8 mouse cellular contexts compared by ENCODE assay signal in genomic region chr2:160884830-160885229, GRCm38 (mm10). TPM values are rescaled to one million over a fixed set of nuclear protein-coding genes. Genes with fewer than 3 reads are reported as not detected.
DNase-seq lines count a peak whose midpoint lies in the region; ATAC-seq and TF ChIP-seq lines count a peak whose summit lies in the region.

No protein-coding gene starts in this region.

- H3K4me3 ChIP-seq in forebrain, embryonic 14.5 days (ENCODE audit: low read depth, low read length), result no peak overlapping the region
- no peak overlapping the region for H3K4me3 ChIP-seq in forebrain, embryonic 15.5 days
- H3K4me3 ChIP-seq in midbrain, embryonic 10.5 days, result no peak overlapping the region
- H3K4me3 ChIP-seq in midbrain, embryonic 16.5 days (ENCODE audit: low read depth, low read length), result no peak overlapping the region
- H3K4me3 ChIP-seq in embryonic fibroblast, embryonic 13.5 days (ENCODE audit: insufficient read depth, low read length), result no peak overlapping the region

- TF ChIP-seq CTCF in embryonic fibroblast, embryonic 13.5 days (IDR thresholded peaks at IDR 0.05; ENCODE audit: borderline replicate concordance, insufficient read depth, low read length), result peak; percentile 58; the same call in 1 of the 2 replicates

- peaks cover 8% of the 10 kb centered on the region for H3K4me1 ChIP-seq in forebrain, embryonic 14.5 days (ENCODE audit: control insufficient read depth, insufficient read depth, low read length)
- H3K4me1 ChIP-seq in forebrain, embryonic 15.5 days, result peaks cover 14% of the 10 kb centered on the region
- H3K4me1 ChIP-seq in midbrain, embryonic 10.5 days, result peaks cover 12% of the 10 kb centered on the region
- peaks cover 6% of the 10 kb centered on the region; the same call in 1 of the 2 replicates for H3K4me1 ChIP-seq in midbrain, embryonic 16.5 days (ENCODE audit: control insufficient read depth, insufficient read depth, low read length)
- H3K4me1 ChIP-seq in embryonic fibroblast, embryonic 13.5 days (ENCODE audit: control insufficient read depth, insufficient read depth, low read length), result peaks cover 8% of the 10 kb centered on the region; the same call in 1 of the 2 replicates

- ATAC-seq in forebrain, embryonic 14.5 days, result no peak
- no peak for ATAC-seq in forebrain, embryonic 15.5 days (replicated peaks)
- ATAC-seq in midbrain, embryonic 16.5 days, result no peak
- peak; percentile 64 for ATAC-seq in megakaryocyte progenitor cell, adult 5-6 weeks (replicated peaks; ENCODE audit: poor library complexity)

- no peak overlapping the region for H3K4me2 ChIP-seq in forebrain, embryonic 14.5 days (ENCODE audit: low read length)
- H3K4me2 ChIP-seq in forebrain, embryonic 15.5 days (replicated peaks), result no peak overlapping the region
- no peak overlapping the region for H3K4me2 ChIP-seq in midbrain, embryonic 16.5 days (ENCODE audit: low read length)

- TF ChIP-seq POLR2A in embryonic fibroblast, embryonic 13.5 days (IDR thresholded peaks at IDR 0.05; ENCODE audit: low read depth, low read length), result no peak

- WGBS in forebrain, embryonic 14.5 days, result 15% methylated on average over 2 of the region's 2 CpGs
- 21% methylated on average over 2 of the region's 2 CpGs for WGBS in forebrain, embryonic 15.5 days
- WGBS in midbrain, embryonic 10.5 days, result 21% methylated on average over 2 of the region's 2 CpGs
- 26% methylated on average over 2 of the region's 2 CpGs for WGBS in midbrain, embryonic 16.5 days

- H3K9me3 ChIP-seq in forebrain, embryonic 14.5 days (replicated peaks; ENCODE audit: control insufficient read depth, low read length), result no peaks in the 10 kb centered on the region
- no peaks in the 10 kb centered on the region for H3K9me3 ChIP-seq in forebrain, embryonic 15.5 days
- H3K9me3 ChIP-seq in midbrain, embryonic 10.5 days (replicated peaks), result no peaks in the 10 kb centered on the region
- no peaks in the 10 kb centered on the region for H3K9me3 ChIP-seq in midbrain, embryonic 16.5 days (replicated peaks; ENCODE audit: control insufficient read depth, low read length, poor library complexity, severe bottlenecking)

- no peaks in the 10 kb centered on the region for H3K36me3 ChIP-seq in forebrain, embryonic 14.5 days (ENCODE audit: control insufficient read depth, insufficient read depth, low read length)
- H3K36me3 ChIP-seq in forebrain, embryonic 15.5 days, result no peaks in the 10 kb centered on the region
- H3K36me3 ChIP-seq in midbrain, embryonic 10.5 days, result no peaks in the 10 kb centered on the region
- no peaks in the 10 kb centered on the region for H3K36me3 ChIP-seq in midbrain, embryonic 16.5 days (ENCODE audit: control insufficient read depth, insufficient read depth, low read length)

- H3K27me3 ChIP-seq in forebrain, embryonic 14.5 days (replicated peaks; ENCODE audit: control insufficient read depth, insufficient read depth, low read length), result 0 out of 2 replicates have a peak, but pooled peaks cover 3% of the 10 kb centered on the region
- H3K27me3 ChIP-seq in forebrain, embryonic 15.5 days, result 0 out of 2 replicates have a peak, but pooled peaks cover 6% of the 10 kb centered on the region
- H3K27me3 ChIP-seq in midbrain, embryonic 10.5 days (ENCODE audit: low read depth, poor library complexity, severe bottlenecking), result peaks cover 25% of the 10 kb centered on the region
- H3K27me3 ChIP-seq in midbrain, embryonic 16.5 days (ENCODE audit: control insufficient read depth, insufficient read depth, low read depth, low read length), result peaks cover 10% of the 10 kb centered on the region

- H3K27ac ChIP-seq in forebrain, embryonic 14.5 days (ENCODE audit: low read depth, low read length), result no peak overlapping the region
- no peak overlapping the region for H3K27ac ChIP-seq in forebrain, embryonic 15.5 days (replicated peaks)
- H3K27ac ChIP-seq in midbrain, embryonic 10.5 days (replicated peaks), result no peak overlapping the region
- no peak overlapping the region for H3K27ac ChIP-seq in midbrain, embryonic 16.5 days (ENCODE audit: low read length)
- no peak overlapping the region for H3K27ac ChIP-seq in embryonic fibroblast, embryonic 13.5 days (ENCODE audit: insufficient read depth, low read length)

- peak; percentile 60 for DNase-seq in forebrain, embryonic 14.5 days (ENCODE audit: low spot score)
- peak; percentile 68 for DNase-seq in midbrain, embryonic 10.5 days (ENCODE audit: low spot score)
- peak; percentile 71 for DNase-seq in ZHBTc4 (ENCODE audit: low read depth, low spot score)
- no peak for DNase-seq in right cerebral cortex, adult 18-20 months

- H3K9ac ChIP-seq in forebrain, embryonic 14.5 days (ENCODE audit: low read length), result no peak overlapping the region
- H3K9ac ChIP-seq in forebrain, embryonic 15.5 days (replicated peaks), result no peak overlapping the region
- H3K9ac ChIP-seq in midbrain, embryonic 16.5 days (ENCODE audit: low read depth, low read length), result no peak overlapping the region

RNA-seq across cellular contexts. Expression of gene Lpin3, which starts 4.4 kb away (rescaled TPM):
- 0.08 TPM in 1 of 2 replicates, not detected in the other for polyA plus RNA-seq in forebrain, embryonic 14.5 days (2014; fragmentation: Nextera tagmentation; extraction: Ambion mirVana)
- polyA plus RNA-seq in forebrain, embryonic 15.5 days (2015; fragmentation: Nextera tagmentation; extraction: Ambion mirVana), result 0.13 and 0.15 TPM in 2 replicates
- 0.25 and 0.29 TPM in 2 replicates for polyA plus RNA-seq in midbrain, embryonic 10.5 days (2016; fragmentation: Nextera tagmentation; extraction: Ambion mirVana)
- 0.33 and 0.45 TPM in 2 replicates for polyA plus RNA-seq in midbrain, embryonic 16.5 days (2015; fragmentation: Nextera tagmentation; extraction: Ambion mirVana)
- 3.1 and 4.8 TPM in 2 replicates for polyA plus RNA-seq in embryonic fibroblast, embryonic 13.5 days (2011; ENCODE audit: insufficient read length, low read depth, missing spikeins)
- not detected in 2 replicates for total RNA-seq in megakaryocyte progenitor cell, adult 5-6 weeks (2015)
- not detected in 2 replicates for total RNA-seq in megakaryocyte progenitor cell, adult 5-6 weeks (2017)

RNA-seq across cellular contexts. Expression of gene Zhx3, which starts 12.0 kb away (rescaled TPM):
- 10.3 and 10.8 TPM in 2 replicates for polyA plus RNA-seq in forebrain, embryonic 14.5 days (2014; fragmentation: Nextera tagmentation; extraction: Ambion mirVana)
- polyA plus RNA-seq in forebrain, embryonic 15.5 days (2015; fragmentation: Nextera tagmentation; extraction: Ambion mirVana), result 19.7 and 21.1 TPM in 2 replicates
- polyA plus RNA-seq in midbrain, embryonic 10.5 days (2016; fragmentation: Nextera tagmentation; extraction: Ambion mirVana), result 5.9 and 8.9 TPM in 2 replicates
- polyA plus RNA-seq in midbrain, embryonic 16.5 days (2015; fragmentation: Nextera tagmentation; extraction: Ambion mirVana), result 21.1 and 22.6 TPM in 2 replicates
- 11.7 and 14.1 TPM in 2 replicates for polyA plus RNA-seq in embryonic fibroblast, embryonic 13.5 days (2011; ENCODE audit: insufficient read length, low read depth, missing spikeins)
- 5.9 and 7.3 TPM in 2 replicates for total RNA-seq in megakaryocyte progenitor cell, adult 5-6 weeks (2015)
- 3.1 and 8.3 TPM in 2 replicates for total RNA-seq in megakaryocyte progenitor cell, adult 5-6 weeks (2017)

RNA-seq across cellular contexts. Expression of gene Emilin3, which starts 27.3 kb away (rescaled TPM):
- 0.24 and 0.32 TPM in 2 replicates for polyA plus RNA-seq in forebrain, embryonic 14.5 days (2014; fragmentation: Nextera tagmentation; extraction: Ambion mirVana)
- polyA plus RNA-seq in forebrain, embryonic 15.5 days (2015; fragmentation: Nextera tagmentation; extraction: Ambion mirVana), result 0.29 and 0.34 TPM in 2 replicates
- polyA plus RNA-seq in midbrain, embryonic 10.5 days (2016; fragmentation: Nextera tagmentation; extraction: Ambion mirVana), result 4.5 and 6.0 TPM in 2 replicates
- 0.58 and 0.65 TPM in 2 replicates for polyA plus RNA-seq in midbrain, embryonic 16.5 days (2015; fragmentation: Nextera tagmentation; extraction: Ambion mirVana)
- polyA plus RNA-seq in embryonic fibroblast, embryonic 13.5 days (2011; ENCODE audit: insufficient read length, low read depth, missing spikeins), result 0.19 TPM in 1 of 2 replicates, not detected in the other
- not detected in 2 replicates for total RNA-seq in megakaryocyte progenitor cell, adult 5-6 weeks (2015)
- total RNA-seq in megakaryocyte progenitor cell, adult 5-6 weeks (2017), result not detected in 2 replicates
